Mouse (Mus musculus) neural tube, embryonic 15.5 days (tissue): ENCODE measurements around the gene Gria1. TPM values are rescaled to one million over a fixed set of nuclear protein-coding genes. Genes with fewer than 3 reads are reported as not detected.

Source experiments
- ATAC-seq: fragments of 200-750 bp; cut with Nextera tagmentation; 2 replicates; pipeline ENCODE4 v1.8.0; 2017; ENCODE audit warnings: mild to moderate bottlenecking, moderate TSS enrichment, moderate library complexity; ENCODE audit not compliant: low FRiP score
- H3K27ac ChIP-seq: fragments of 300-500 bp; sonication (generic); replicated peaks from 2 replicates; pipeline ENCODE4 v1.5.1; 2015; ENCODE audit warnings: mild to moderate bottlenecking, inconsistent platforms
- H3K27me3 ChIP-seq: fragments of 300-500 bp; sonication (generic); replicated peaks from 2 replicates; pipeline ENCODE4 v1.6.1; 2015; ENCODE audit warnings: inconsistent platforms
- H3K36me3 ChIP-seq: fragments of 300-500 bp; sonication (generic); 2 replicates; pipeline ENCODE4 v1.6.1; 2015; ENCODE audit warnings: inconsistent platforms
- H3K4me1 ChIP-seq: fragments of 300-500 bp; sonication (generic); 2 replicates; pipeline ENCODE4 v1.6.1; 2015; ENCODE audit warnings: inconsistent platforms
- H3K4me2 ChIP-seq: fragments of 300-500 bp; sonication (generic); 2 replicates; pipeline ENCODE4 v1.6.1; 2015; ENCODE audit warnings: inconsistent platforms, mild to moderate bottlenecking, moderate library complexity
- H3K4me3 ChIP-seq: fragments of 300-500 bp; sonication (generic); replicated peaks from 2 replicates; pipeline ENCODE4 v1.5.1; 2015; ENCODE audit warnings: mild to moderate bottlenecking, inconsistent platforms
- H3K9ac ChIP-seq: fragments of 300-500 bp; sonication (generic); replicated peaks from 2 replicates; pipeline ENCODE4 v1.6.1; 2015; ENCODE audit warnings: mild to moderate bottlenecking, inconsistent platforms
- H3K9me3 ChIP-seq: fragments of 300-500 bp; sonication (generic); replicated peaks from 2 replicates; pipeline ENCODE4 v1.6.1; 2016; ENCODE audit warnings: inconsistent platforms
- WGBS: fragments of 180-500 bp; shearing (Covaris S2); methylation state at CpG from one replicate; pipeline ENCODE4 v1.1.7; 2015; ENCODE audit warnings: mixed read lengths; 5-methylcytosine and 5-hydroxymethylcytosine counted together
- polyA plus RNA-seq: library from polyadenylated mRNA; unstranded; fragments of >200 nt; fragmentation: Nextera tagmentation; extraction: Ambion mirVana; gene quantifications from 2 replicates; pipeline ENCODE4 v1.2.1, GENCODE M21; 2015

The Gria1 gene
- polyA plus RNA-seq, 1 experiment from 2014 or later: 59.6 TPM

- Histone ChIP-seq H3K36me3 (no peaks in the 10 kb centered on the region), H3K4me2 (no peak overlapping the region), H3K9ac (no peak overlapping the region), H3K27ac (no peak overlapping the region), H3K9me3 (no peaks in the 10 kb centered on the region), H3K27me3 (no peaks in the 10 kb centered on the region), H3K4me3 (no peak overlapping the region), H3K4me1 (peaks cover 18% of the 10 kb centered on the region)
- 44% methylated on average over 3 of the region's 3 CpGs for WGBS
- no peak for ATAC-seq
Observed at GRCm38 (mm10) chr11:57176552-57176951, 165.4 kb downstream of the Gria1 start.

- H3K4me2 ChIP-seq: no peak overlapping the region
- 75% methylated on average over 4 of the region's 4 CpGs for WGBS
Observed at GRCm38 (mm10) chr11:57184216-57184615, 173.0 kb downstream of the Gria1 start.

GRCm38 (mm10) chr11:57185110-57185509, 173.9 kb downstream of the Gria1 start:
- ATAC-seq: no peak
- no peak overlapping the region for H3K27ac ChIP-seq
- peaks cover 3% of the 10 kb centered on the region; the same call in 1 of the 2 replicates for H3K4me1 ChIP-seq
- H3K9ac ChIP-seq: no peak overlapping the region
- H3K27me3 ChIP-seq: no peaks in the 10 kb centered on the region
- no peaks in the 10 kb centered on the region for H3K9me3 ChIP-seq
- H3K36me3 ChIP-seq: no peaks in the 10 kb centered on the region
- H3K4me3 ChIP-seq: no peak overlapping the region
- H3K4me2 ChIP-seq: no peak overlapping the region

More at GRCm38 (mm10) chr11:57184216-57184615, 173.0 kb downstream of the Gria1 start:
- no peak for ATAC-seq
- no peak overlapping the region for H3K4me3 ChIP-seq
- H3K9me3 ChIP-seq: no peaks in the 10 kb centered on the region
- no peaks in the 10 kb centered on the region for H3K27me3 ChIP-seq
- no peak overlapping the region for H3K27ac ChIP-seq
- H3K9ac ChIP-seq: no peak overlapping the region
- H3K4me1 ChIP-seq: peaks cover 3% of the 10 kb centered on the region; the same call in 1 of the 2 replicates
- H3K36me3 ChIP-seq: no peaks in the 10 kb centered on the region

- H3K4me2 ChIP-seq: no peak overlapping the region
- H3K27me3 ChIP-seq: no peaks in the 10 kb centered on the region
- 90% methylated on average over 8 of the region's 8 CpGs for WGBS
- H3K4me3 ChIP-seq: no peak overlapping the region
- H3K9ac ChIP-seq: no peak overlapping the region
- no peaks in the 10 kb centered on the region for H3K9me3 ChIP-seq
- H3K36me3 ChIP-seq: 0 out of 2 replicates have a peak, but pooled peaks cover 3% of the 10 kb centered on the region
- no peak overlapping the region for H3K27ac ChIP-seq
- H3K4me1 ChIP-seq: no peaks in the 10 kb centered on the region
- no peak for ATAC-seq
Observed at GRCm38 (mm10) chr11:57189391-57189790, 178.2 kb downstream of the Gria1 start.

GRCm38 (mm10) chr11:57194746-57195145, 183.6 kb downstream of the Gria1 start:
- Histone ChIP-seq H3K36me3 (0 out of 2 replicates have a peak, but pooled peaks cover 3% of the 10 kb centered on the region), H3K9ac (no peak overlapping the region), H3K27ac (no peak overlapping the region), H3K9me3 (no peaks in the 10 kb centered on the region), H3K27me3 (no peaks in the 10 kb centered on the region), H3K4me1 (peaks cover 14% of the 10 kb centered on the region; the same call in 1 of the 2 replicates), H3K4me2 (no peak overlapping the region), H3K4me3 (no peak overlapping the region)
- 92% methylated on average over 5 of the region's 5 CpGs for WGBS
- ATAC-seq: no peak

- H3K9ac ChIP-seq: no peak overlapping the region
- WGBS: 72% methylated on average over 10 of the region's 10 CpGs
- 0 out of 2 replicates have a peak, but pooled peaks cover 5% of the 10 kb centered on the region for H3K36me3 ChIP-seq
Observed at GRCm38 (mm10) chr11:57201245-57201976, 190.2 kb downstream of the Gria1 start.

GRCm38 (mm10) chr11:57204371-57204770, 193.2 kb downstream of the Gria1 start:
- H3K36me3 ChIP-seq: 0 out of 2 replicates have a peak, but pooled peaks cover 5% of the 10 kb centered on the region
- peaks cover 21% of the 10 kb centered on the region; the same call in 1 of the 2 replicates for H3K4me1 ChIP-seq
- no peak overlapping the region for H3K9ac ChIP-seq
- H3K27ac ChIP-seq: no peak overlapping the region
- WGBS: 62% methylated on average over 6 of the region's 6 CpGs
- no peak overlapping the region for H3K4me3 ChIP-seq
- no peak overlapping the region for H3K4me2 ChIP-seq
- H3K27me3 ChIP-seq: no peaks in the 10 kb centered on the region
- ATAC-seq: no peak
- H3K9me3 ChIP-seq: no peaks in the 10 kb centered on the region

More at GRCm38 (mm10) chr11:57201245-57201976, 190.2 kb downstream of the Gria1 start:
- H3K4me2 ChIP-seq: no peak overlapping the region
- no peaks in the 10 kb centered on the region for H3K9me3 ChIP-seq
- H3K27me3 ChIP-seq: no peaks in the 10 kb centered on the region
- no peak overlapping the region for H3K4me3 ChIP-seq
- ATAC-seq: no peak
- no peak overlapping the region for H3K27ac ChIP-seq
- H3K4me1 ChIP-seq: peaks cover 30% of the 10 kb centered on the region; the same call in 1 of the 2 replicates

GRCm38 (mm10) chr11:57207260-57207659, 196.1 kb downstream of the Gria1 start:
- no peak for ATAC-seq
- H3K27ac ChIP-seq: no peak overlapping the region

GRCm38 (mm10) chr11:57214079-57214478, 202.9 kb downstream of the Gria1 start:
- H3K27ac ChIP-seq: no peak overlapping the region
- no peaks in the 10 kb centered on the region for H3K36me3 ChIP-seq
- no peak overlapping the region for H3K9ac ChIP-seq
- no peak overlapping the region for H3K4me3 ChIP-seq
- H3K4me2 ChIP-seq: no peak overlapping the region
- 84% methylated on average over 7 of the region's 7 CpGs for WGBS
- no peak for ATAC-seq
- no peaks in the 10 kb centered on the region for H3K9me3 ChIP-seq
- H3K27me3 ChIP-seq: no peaks in the 10 kb centered on the region
- H3K4me1 ChIP-seq: no peaks in the 10 kb centered on the region

More at GRCm38 (mm10) chr11:57207260-57207659, 196.1 kb downstream of the Gria1 start:
- Histone ChIP-seq H3K27me3 (no peaks in the 10 kb centered on the region), H3K9ac (no peak overlapping the region), H3K4me3 (no peak overlapping the region), H3K4me2 (no peak overlapping the region), H3K9me3 (no peaks in the 10 kb centered on the region), H3K36me3 (0 out of 2 replicates have a peak, but pooled peaks cover 5% of the 10 kb centered on the region), H3K4me1 (0 out of 2 replicates have a peak, but pooled peaks cover 3% of the 10 kb centered on the region)

- no peaks in the 10 kb centered on the region for H3K27me3 ChIP-seq
- H3K9me3 ChIP-seq: no peaks in the 10 kb centered on the region
- ATAC-seq: no peak
- H3K27ac ChIP-seq: no peak overlapping the region
- 83% methylated on average over 5 of the region's 5 CpGs for WGBS
- no peaks in the 10 kb centered on the region for H3K4me1 ChIP-seq
- no peak overlapping the region for H3K9ac ChIP-seq
- no peak overlapping the region for H3K4me3 ChIP-seq
- no peak overlapping the region for H3K4me2 ChIP-seq
- H3K36me3 ChIP-seq: no peaks in the 10 kb centered on the region
Observed at GRCm38 (mm10) chr11:57214583-57214982, 203.4 kb downstream of the Gria1 start.

- no peaks in the 10 kb centered on the region for H3K4me1 ChIP-seq
- H3K27me3 ChIP-seq: no peaks in the 10 kb centered on the region
- no peak for ATAC-seq
- no peaks in the 10 kb centered on the region for H3K9me3 ChIP-seq
- H3K36me3 ChIP-seq: peaks cover 12% of the 10 kb centered on the region; the same call in 1 of the 2 replicates
- no peak overlapping the region for H3K27ac ChIP-seq
- H3K4me3 ChIP-seq: no peak overlapping the region
- no peak overlapping the region for H3K4me2 ChIP-seq
- H3K9ac ChIP-seq: no peak overlapping the region
- WGBS: 27% methylated on average over 8 of the region's 8 CpGs
Observed at GRCm38 (mm10) chr11:57222797-57223569, 211.8 kb downstream of the Gria1 start.
